Comparison of ENCODE assay signal across 10 mouse cellular contexts in genomic region chr7:122465823-122466549, GRCm38 (mm10).
DNase-seq lines count a peak whose midpoint lies in the region; ATAC-seq and TF ChIP-seq lines count a peak whose summit lies in the region.
"Had no signal": no experiment of that assay in that cellular context is flagged by ENCODE, and none has a peak within 500 bp of the region (broad histone marks: within the 10 kb centered on the region; RNA-seq: fewer than 3 reads in every experiment).

No protein-coding gene starts in this region.

- no peak for TF ChIP-seq POLR2A in lung, adult 2 months (IDR thresholded peaks at IDR 0.05; ENCODE audit: borderline replicate concordance, extremely low read depth, low read depth, low read length)

- TF ChIP-seq CTCF in lung, adult 2 months (IDR thresholded peaks at IDR 0.05; ENCODE audit: insufficient read depth, low read length) = peak; percentile 63

- no peak overlapping the region for H3K9ac ChIP-seq in heart, embryonic 12.5 days
- H3K9ac ChIP-seq: neural tube, embryonic 12.5 days had no signal

- H3K4me1 ChIP-seq in lung, adult 2 months (ENCODE audit: control insufficient read depth, insufficient read depth, low read length) = no peaks in the 10 kb centered on the region
- H3K4me1 ChIP-seq in heart, embryonic 12.5 days (replicated peaks) = no peaks in the 10 kb centered on the region
- H3K4me1 ChIP-seq: neural tube, embryonic 12.5 days had no signal

- intact Hi-C loops in left cerebral cortex, postnatal 4 days (cut with DNase I) = loop anchor here (5.0 kb wide), 1 partner anchor 456 kb away; no protein-coding TSS in a partner anchor

- H3K9me3 ChIP-seq in heart, embryonic 12.5 days (replicated peaks) = no peaks in the 10 kb centered on the region
- H3K9me3 ChIP-seq: neural tube, embryonic 12.5 days had no signal

- DNase-seq in cerebellum, postnatal 10 days = peak; percentile 40 to 54
- DNase-seq in cerebellum, adult 11-12 months = no peak
- peak; percentile 12 for DNase-seq in lung, adult 2 months
- no peak for DNase-seq in lung, adult 18-20 months
- peak; percentile 49 for DNase-seq in embryo, embryonic 11 days
- peak; percentile 17 for DNase-seq in lung, postnatal 36 days
- DNase-seq in left cerebral cortex, postnatal 4 days = no peak

- ATAC-seq in heart, embryonic 12.5 days (ENCODE audit: insufficient number of reproducible peaks, low FRiP score) = no peak

- H3K4me2 ChIP-seq in heart, embryonic 12.5 days = no peak overlapping the region
- H3K4me2 ChIP-seq: neural tube, embryonic 12.5 days had no signal

- WGBS in lung, adult 2 months = 24% methylated on average over 8 of the region's 8 CpGs
- WGBS in heart, embryonic 12.5 days = 37% methylated on average over 8 of the region's 8 CpGs

- H3K27me3 ChIP-seq in heart, embryonic 12.5 days (replicated peaks) = 0 out of 2 replicates have a peak, but pooled peaks cover 9% of the 10 kb centered on the region
- H3K27me3 ChIP-seq: neural tube, embryonic 12.5 days had no signal

- H3K36me3 ChIP-seq in heart, embryonic 12.5 days = no peaks in the 10 kb centered on the region
- H3K36me3 ChIP-seq: G1E; neural tube, embryonic 12.5 days had no signal

- no peak overlapping the region for H3K27ac ChIP-seq in heart, embryonic 12.5 days (ENCODE audit: poor library complexity, severe bottlenecking)
- H3K27ac ChIP-seq: neural tube, embryonic 12.5 days had no signal

- H3K4me3 ChIP-seq in lung, adult 2 months (replicated peaks; ENCODE audit: extremely low read depth, low read depth, low read length) = no peak overlapping the region
- no peak overlapping the region for H3K4me3 ChIP-seq in heart, embryonic 12.5 days
- H3K4me3 ChIP-seq: neural tube, embryonic 12.5 days had no signal

Comparison
In these comparisons a context has a peak if more than half of its experiments do, and no peak if none do; other contexts are left out.
1. DNase-seq: peak in cerebellum, postnatal 10 days (2 of 2), lung, adult 2 months (single experiment), embryo, embryonic 11 days (single experiment) and lung, postnatal 36 days (single experiment); none in cerebellum, adult 11-12 months (single experiment), lung, adult 18-20 months (0 of 2) and left cerebral cortex, postnatal 4 days (single experiment).